Mouse (Mus musculus) stomach, embryonic 14.5 days (tissue): ENCODE data around the gene Klk5. TPM values are rescaled to one million over a fixed set of nuclear protein-coding genes. Genes with fewer than 3 reads are reported as not detected.

Experiments used
- ATAC-seq: fragments of 200-750 bp; cut with Nextera tagmentation; 2 replicates; pipeline ENCODE4 v1.8.0; 2017; ENCODE audit warnings: low read depth, moderate TSS enrichment; ENCODE audit not compliant: insufficient number of reproducible peaks, insufficient read depth, low FRiP score
- H3K27ac ChIP-seq: fragments of 300-500 bp; sonication (generic); 2 replicates; pipeline ENCODE4 v1.5.1; 2014; ENCODE audit warnings: mild to moderate bottlenecking, low read length, moderate library complexity, mixed read lengths
- H3K27me3 ChIP-seq: fragments of 300-500 bp; sonication (generic); 2 replicates; pipeline ENCODE4 v1.6.1; 2014; ENCODE audit warnings: low read length, control low read depth, mixed read lengths; ENCODE audit not compliant: control insufficient read depth, insufficient read depth
- H3K36me3 ChIP-seq: fragments of 300-500 bp; sonication (generic); 2 replicates; pipeline ENCODE4 v1.6.1; 2014; ENCODE audit warnings: mild to moderate bottlenecking, control low read depth, low read length, moderate library complexity, mixed read lengths; ENCODE audit not compliant: control insufficient read depth, insufficient read depth
- H3K4me1 ChIP-seq: fragments of 300-500 bp; sonication (generic); 2 replicates; pipeline ENCODE4 v1.6.1; 2014; ENCODE audit warnings: low read length, control low read depth, mixed read lengths; ENCODE audit not compliant: control insufficient read depth, insufficient read depth
- H3K4me2 ChIP-seq: fragments of 300-500 bp; sonication (generic); replicated peaks from 2 replicates; pipeline ENCODE4 v1.6.1; 2014; ENCODE audit warnings: low read depth, low read length, control low read depth
- H3K4me3 ChIP-seq: fragments of 300-500 bp; sonication (generic); 2 replicates; pipeline ENCODE4 v1.5.1; 2014; ENCODE audit warnings: low read depth, low read length, control low read depth
- H3K9ac ChIP-seq: fragments of 300-500 bp; sonication (generic); replicated peaks from 2 replicates; pipeline ENCODE4 v1.6.1; 2014; ENCODE audit warnings: low read depth, mild to moderate bottlenecking, control low read depth, low read length, moderate library complexity, mixed read lengths
- H3K9me3 ChIP-seq: fragments of 300-500 bp; sonication (generic); 2 replicates; pipeline ENCODE4 v1.6.1; 2016; ENCODE audit warnings: low read depth, low read length, control low read depth; ENCODE audit not compliant: control insufficient read depth
- WGBS: fragments of 180-500 bp; shearing (Covaris S2); extraction: QIAGEN DNeasy Blood & Tissue Kit; methylation state at CpG from one replicate; pipeline ENCODE4 v1.1.7; 2014; 5-methylcytosine and 5-hydroxymethylcytosine counted together
- polyA plus RNA-seq: library from polyadenylated mRNA; unstranded; fragments of >200 nt; fragmentation: Nextera tagmentation; extraction: Ambion mirVana; gene quantifications from 2 replicates; pipeline ENCODE4 v1.2.1, GENCODE M21; 2014

The Klk5 gene
- polyA plus RNA-seq, 1 experiment from 2014 or later, result not detected

DNA sequence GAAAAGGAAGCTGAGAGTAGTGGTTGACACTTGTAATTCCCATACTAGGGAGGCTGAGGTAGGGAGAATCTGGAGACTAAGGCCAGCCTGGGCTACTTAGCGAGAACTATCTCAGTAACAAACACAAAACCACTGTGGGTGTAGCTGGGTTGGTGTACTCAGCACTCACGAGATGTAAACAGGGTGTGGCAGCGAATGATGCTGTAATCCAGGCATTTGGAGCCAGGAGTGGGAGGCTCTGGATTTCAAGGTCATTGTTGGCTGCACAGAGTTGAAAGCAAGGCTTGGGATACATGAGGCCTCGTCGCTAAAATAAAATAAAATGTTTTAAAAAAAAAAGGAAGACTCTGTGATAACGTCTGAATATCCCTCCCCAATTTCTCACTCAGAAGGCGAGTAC, 14.5 kb downstream of the Klk5 start:
- H3K27ac ChIP-seq, result no peak overlapping the region
- H3K4me1 ChIP-seq, result no peaks in the 10 kb centered on the region
- no peaks in the 10 kb centered on the region for H3K27me3 ChIP-seq
- no peaks in the 10 kb centered on the region for H3K9me3 ChIP-seq
- no peak overlapping the region for H3K4me3 ChIP-seq
- H3K36me3 ChIP-seq, result no peaks in the 10 kb centered on the region
- H3K9ac ChIP-seq, result no peak overlapping the region
- H3K4me2 ChIP-seq, result no peak overlapping the region
- ATAC-seq, result no peak
- WGBS, result 77% methylated on average over 7 of the region's 7 CpGs

DNA sequence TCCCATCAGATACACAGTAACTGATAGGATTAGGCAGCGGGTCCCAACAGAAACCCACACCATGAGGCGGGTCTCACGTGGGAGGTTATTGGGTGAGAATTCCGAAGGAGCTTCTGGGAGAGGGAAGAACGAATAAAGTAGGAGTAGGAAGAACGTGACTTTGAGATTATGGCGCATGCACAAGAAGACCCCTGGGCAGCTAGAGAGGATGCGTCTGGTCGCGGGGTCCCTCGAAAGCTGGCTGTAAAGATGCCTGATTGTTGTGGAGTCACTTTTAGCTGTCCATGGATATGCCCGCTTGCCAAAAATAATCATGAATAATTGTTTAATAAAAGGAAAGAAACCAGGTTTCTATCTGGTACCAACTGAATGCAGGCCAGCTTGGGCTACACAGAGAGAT, 15.7 kb downstream of the Klk5 start:
- Histone ChIP-seq H3K4me1 (no peaks in the 10 kb centered on the region), H3K9ac (no peak overlapping the region), H3K27ac (no peak overlapping the region), H3K9me3 (no peaks in the 10 kb centered on the region), H3K27me3 (no peaks in the 10 kb centered on the region), H3K4me3 (no peak overlapping the region), H3K36me3 (no peaks in the 10 kb centered on the region), H3K4me2 (no peak overlapping the region)
- no peak for ATAC-seq
- 91% methylated on average over 12 of the region's 12 CpGs for WGBS

DNA sequence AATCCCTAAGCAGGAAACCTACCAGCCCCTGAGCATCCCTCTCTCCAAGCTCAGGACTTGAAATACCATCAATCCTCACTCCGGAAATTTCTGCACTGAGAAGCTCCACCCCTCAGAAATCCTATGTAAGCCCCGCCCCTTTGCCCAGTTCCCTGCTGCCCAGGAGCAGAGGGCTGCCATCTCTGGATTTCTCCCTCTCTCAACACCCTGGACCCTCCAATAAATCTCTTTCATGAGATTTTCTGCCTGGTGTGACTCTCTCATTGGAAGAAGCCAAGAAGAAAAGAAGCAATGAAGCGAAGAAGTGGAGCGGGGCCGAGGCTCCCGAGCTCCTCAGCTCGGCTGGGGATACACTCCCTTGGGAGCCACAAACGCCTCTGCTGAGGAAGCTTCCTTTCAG, 18.6 kb downstream of the Klk5 start:
- Histone ChIP-seq H3K4me3 (no peak overlapping the region), H3K4me1 (no peaks in the 10 kb centered on the region), H3K9me3 (no peaks in the 10 kb centered on the region), H3K9ac (no peak overlapping the region), H3K4me2 (no peak overlapping the region), H3K36me3 (no peaks in the 10 kb centered on the region), H3K27ac (no peak overlapping the region), H3K27me3 (no peaks in the 10 kb centered on the region)
- WGBS, result 84% methylated on average over 8 of the region's 8 CpGs
- no peak for ATAC-seq

DNA sequence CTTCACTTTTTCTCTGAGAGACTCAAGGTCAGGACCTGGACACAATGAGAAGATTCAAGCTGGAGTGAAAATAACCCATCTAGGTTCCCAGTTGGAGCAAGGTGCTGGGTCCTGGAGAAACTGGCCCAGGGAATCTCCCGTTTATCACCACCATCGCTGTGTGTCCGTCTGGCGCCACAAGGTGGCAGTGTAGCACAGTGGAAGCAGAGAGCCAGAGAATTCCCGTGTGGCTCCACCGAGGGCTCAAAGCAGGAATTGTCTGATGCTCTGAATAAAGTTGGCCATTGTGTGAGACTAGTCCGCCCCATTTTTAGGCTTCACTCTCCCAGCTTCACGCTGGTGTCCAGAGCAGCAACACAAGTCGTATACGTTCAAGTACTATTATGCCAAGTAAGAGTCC, 31.5 kb downstream of the Klk5 start:
- peak; percentile 46; the same call in 1 of the 2 replicates for ATAC-seq
- no peak overlapping the region for H3K4me3 ChIP-seq
- no peaks in the 10 kb centered on the region for H3K4me1 ChIP-seq
- no peak overlapping the region for H3K27ac ChIP-seq
- H3K27me3 ChIP-seq, result no peaks in the 10 kb centered on the region
- no peak overlapping the region for H3K9ac ChIP-seq
- H3K36me3 ChIP-seq, result no peaks in the 10 kb centered on the region
- H3K4me2 ChIP-seq, result no peak overlapping the region
- 7% methylated on average over 10 of the region's 10 CpGs for WGBS
- no peaks in the 10 kb centered on the region for H3K9me3 ChIP-seq

DNA sequence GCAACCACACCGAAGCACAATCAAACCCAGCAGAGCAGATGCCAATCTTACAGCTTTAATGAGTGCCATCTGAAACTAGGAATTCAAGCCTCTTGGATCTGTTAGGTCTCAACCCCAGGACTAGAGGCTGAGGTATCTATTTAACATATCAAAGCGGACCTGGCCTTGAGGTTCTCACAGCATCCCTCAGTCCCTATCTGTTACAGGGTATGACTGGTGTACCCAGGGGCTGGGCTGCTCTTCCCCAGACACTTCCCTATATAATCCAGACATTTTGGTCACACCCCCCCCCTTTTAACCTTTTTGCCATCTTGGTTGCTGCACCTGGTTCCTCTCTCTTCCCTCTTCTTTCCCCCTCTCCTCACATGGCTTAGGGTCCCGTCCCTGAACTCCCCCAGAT, 31.9 kb downstream of the Klk5 start:
- H3K27me3 ChIP-seq, result no peaks in the 10 kb centered on the region
- H3K4me3 ChIP-seq, result no peak overlapping the region
- no peak overlapping the region for H3K27ac ChIP-seq
- H3K9me3 ChIP-seq, result no peaks in the 10 kb centered on the region
- H3K36me3 ChIP-seq, result no peaks in the 10 kb centered on the region
- no peak overlapping the region for H3K9ac ChIP-seq
- no peaks in the 10 kb centered on the region for H3K4me1 ChIP-seq
- WGBS, result 66% methylated on average over 3 of the region's 3 CpGs
- no peak for ATAC-seq
- H3K4me2 ChIP-seq, result no peak overlapping the region

DNA sequence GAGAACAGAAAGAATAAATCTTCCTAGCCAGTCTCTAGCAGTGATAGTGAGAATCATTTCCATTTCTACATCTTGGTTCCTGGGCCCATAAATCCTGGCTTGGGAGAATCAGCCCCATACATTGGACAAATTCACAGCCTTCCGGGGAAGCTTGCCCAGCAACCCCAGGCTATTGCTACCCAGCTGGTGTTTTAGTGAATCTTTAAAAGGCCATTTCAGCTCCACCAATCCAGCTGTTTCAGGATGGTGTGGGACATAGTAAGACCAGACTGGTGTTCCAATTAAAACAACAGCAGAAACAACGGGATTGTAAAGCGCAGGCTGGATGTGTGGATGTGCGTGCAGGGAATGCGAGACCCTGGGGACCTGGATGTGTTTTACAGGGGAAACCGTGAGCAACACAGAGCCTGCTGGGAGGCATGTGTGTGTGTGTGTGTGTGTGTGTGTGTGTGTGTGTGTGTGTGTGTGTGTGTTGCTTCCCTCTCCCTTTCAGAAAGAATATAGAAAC, 33.2 kb downstream of the Klk5 start:
- no peak overlapping the region for H3K9ac ChIP-seq
- no peak for ATAC-seq
- no peak overlapping the region for H3K27ac ChIP-seq
- H3K27me3 ChIP-seq, result no peaks in the 10 kb centered on the region
- no peaks in the 10 kb centered on the region for H3K36me3 ChIP-seq
- WGBS, result 84% methylated on average over 6 of the region's 6 CpGs
- H3K9me3 ChIP-seq, result no peaks in the 10 kb centered on the region
- H3K4me1 ChIP-seq, result no peaks in the 10 kb centered on the region
- no peak overlapping the region for H3K4me3 ChIP-seq
- H3K4me2 ChIP-seq, result no peak overlapping the region

DNA sequence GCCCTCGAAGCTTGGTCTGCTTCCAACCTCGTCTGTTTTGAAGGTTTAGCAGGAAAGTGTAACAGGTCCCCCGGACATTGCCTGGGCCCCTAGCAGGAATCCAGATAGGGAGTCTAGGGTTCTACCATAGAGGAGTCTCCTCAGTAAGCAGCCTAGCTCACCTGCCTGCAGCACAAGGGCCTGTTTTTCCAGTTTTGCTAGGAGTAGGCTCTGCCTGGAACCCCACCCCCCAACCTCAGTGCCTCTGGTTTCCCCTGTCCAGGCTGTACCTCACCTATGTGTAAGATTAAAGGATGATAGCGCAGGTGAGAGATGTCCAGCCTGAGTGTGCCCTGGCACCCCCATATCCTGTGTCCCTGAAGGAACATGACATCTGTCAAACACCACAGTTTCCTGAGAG, 34.7 kb downstream of the Klk5 start:
- H3K4me1 ChIP-seq, result no peaks in the 10 kb centered on the region
- H3K9ac ChIP-seq, result no peak overlapping the region
- H3K4me3 ChIP-seq, result no peak overlapping the region
- H3K4me2 ChIP-seq, result no peak overlapping the region
- H3K27ac ChIP-seq, result no peak overlapping the region
- H3K27me3 ChIP-seq, result no peaks in the 10 kb centered on the region
- no peaks in the 10 kb centered on the region for H3K36me3 ChIP-seq
- H3K9me3 ChIP-seq, result no peaks in the 10 kb centered on the region
- WGBS, result 63% methylated on average over 4 of the region's 4 CpGs
- ATAC-seq, result no peak

DNA sequence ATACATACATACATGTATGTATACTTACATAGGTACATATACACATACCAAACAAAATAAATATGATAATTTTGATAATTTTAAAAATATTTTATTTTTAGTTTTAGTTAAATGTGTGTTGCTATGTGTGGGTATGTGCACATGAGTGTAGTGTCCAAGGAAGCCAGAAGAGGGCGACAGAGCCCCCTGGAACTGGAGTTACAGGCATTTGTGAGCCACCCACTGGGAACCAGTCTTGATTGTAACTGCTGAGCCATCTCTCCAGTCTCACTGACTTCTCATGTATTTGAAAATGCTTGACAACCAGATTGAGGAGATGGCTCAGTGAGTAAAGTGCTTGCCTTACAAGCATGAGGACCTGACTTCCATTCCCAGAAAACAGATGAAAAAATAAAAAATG, 36.5 kb downstream of the Klk5 start:
- Histone ChIP-seq H3K36me3 (no peaks in the 10 kb centered on the region), H3K4me3 (no peak overlapping the region), H3K4me2 (no peak overlapping the region), H3K27me3 (no peaks in the 10 kb centered on the region), H3K27ac (no peak overlapping the region), H3K9ac (no peak overlapping the region), H3K9me3 (no peaks in the 10 kb centered on the region), H3K4me1 (no peaks in the 10 kb centered on the region)
- ATAC-seq, result no peak
- WGBS, result 31% methylated on average over 1 of the region's 1 CpGs

DNA sequence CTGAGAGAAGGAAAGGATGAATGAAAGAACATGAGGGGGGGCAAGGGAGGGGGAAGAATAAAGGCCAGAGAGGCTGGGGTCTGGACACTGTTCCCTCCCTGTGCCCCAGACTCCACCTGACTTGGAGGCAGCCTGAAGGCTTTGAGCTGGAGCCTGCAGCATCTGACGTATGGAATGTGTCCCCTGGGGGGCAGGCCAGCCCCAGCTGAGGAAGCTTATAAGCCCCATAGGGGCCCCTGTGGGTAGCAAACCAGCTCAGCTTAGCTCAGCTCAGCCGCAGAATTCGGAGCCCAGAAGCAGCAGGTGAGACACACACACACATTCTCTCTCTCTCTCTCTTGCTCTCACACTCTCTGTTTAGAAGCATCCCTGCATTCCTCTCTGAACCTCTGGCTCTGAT, 39.1 kb downstream of the Klk5 start, which contains the start of gene Klk4:
Gene Klk4, plus strand, starts transcription at position 249 of the 400 bp plus-strand sequence.
- Histone ChIP-seq H3K36me3 (no peaks in the 10 kb centered on the region), H3K27ac (no peak within 1 kb of the TSS), H3K4me1 (no peaks in the 10 kb centered on the region), H3K9me3 (no peaks in the 10 kb centered on the region), H3K27me3 (no peaks in the 10 kb centered on the region), H3K4me2 (no peak within 1 kb of the TSS), H3K9ac (no peak within 1 kb of the TSS), H3K4me3 (no peak within 1 kb of the TSS)
- ATAC-seq, result no peak
- 6% methylated on average over 3 of the region's 3 CpGs for WGBS
